24 mouse cellular contexts compared by ENCODE assay signal in genomic region chr15:10823933-10824332, GRCm38 (mm10).
DNase-seq lines count a peak whose midpoint lies in the region; ATAC-seq and TF ChIP-seq lines count a peak whose summit lies in the region.
"Had no signal": no experiment of that assay in that cellular context is flagged by ENCODE, and none has a peak within 500 bp of the region (broad histone marks: within the 10 kb centered on the region; RNA-seq: fewer than 3 reads in every experiment).

No protein-coding gene starts in this region.

- TF ChIP-seq CTCF in forebrain, postnatal 0 days (IDR thresholded peaks at IDR 0.05; ENCODE audit: low read depth) = no peak

- intact Hi-C loops in left cerebral cortex, postnatal 36 days (cut with DNase I) = no loop called here
- intact Hi-C loops in left cerebral cortex, postnatal 10 days (cut with DNase I) = no loop called here

- H3K9me3 ChIP-seq in heart, embryonic 12.5 days (replicated peaks) = peaks cover 4% of the 10 kb centered on the region; the same call in 1 of the 2 replicates
- H3K9me3 ChIP-seq in neural tube, embryonic 12.5 days = no peaks in the 10 kb centered on the region
- no peaks in the 10 kb centered on the region for H3K9me3 ChIP-seq in forebrain, postnatal 0 days (ENCODE audit: low read length)
- H3K9me3 ChIP-seq: embryonic facial prominence, embryonic 15.5 days; limb, embryonic 15.5 days; midbrain, embryonic 15.5 days had no signal

- peaks cover 4% of the 10 kb centered on the region; the same call in 1 of the 2 replicates for H3K4me1 ChIP-seq in heart, embryonic 12.5 days (replicated peaks)
- H3K4me1 ChIP-seq in neural tube, embryonic 12.5 days = peaks cover 7% of the 10 kb centered on the region; the same call in 1 of the 2 replicates
- H3K4me1 ChIP-seq in forebrain, postnatal 0 days (ENCODE audit: insufficient read depth) = no peaks in the 10 kb centered on the region

- H3K27ac ChIP-seq in heart, embryonic 12.5 days (ENCODE audit: poor library complexity, severe bottlenecking) = no peak overlapping the region
- H3K27ac ChIP-seq in neural tube, embryonic 12.5 days = no peak overlapping the region
- H3K27ac ChIP-seq in forebrain, postnatal 0 days (ENCODE audit: low read depth, low read length) = no peak overlapping the region
- H3K27ac ChIP-seq: embryonic facial prominence, embryonic 15.5 days; hindbrain, postnatal 0 days; limb, embryonic 15.5 days; midbrain, embryonic 15.5 days; stomach, postnatal 0 days had no signal

- H3K4me2 ChIP-seq in heart, embryonic 12.5 days = no peak overlapping the region
- no peak overlapping the region for H3K4me2 ChIP-seq in neural tube, embryonic 12.5 days (replicated peaks)
- no peak overlapping the region for H3K4me2 ChIP-seq in forebrain, postnatal 0 days (ENCODE audit: low read depth)
- H3K4me2 ChIP-seq: embryonic facial prominence, embryonic 15.5 days; limb, embryonic 15.5 days; midbrain, embryonic 15.5 days had no signal

- H3K36me3 ChIP-seq in heart, embryonic 12.5 days = no peaks in the 10 kb centered on the region
- H3K36me3 ChIP-seq in neural tube, embryonic 12.5 days = no peaks in the 10 kb centered on the region
- H3K36me3 ChIP-seq in forebrain, postnatal 0 days (ENCODE audit: insufficient read depth) = no peaks in the 10 kb centered on the region
- H3K36me3 ChIP-seq: embryonic facial prominence, embryonic 15.5 days; limb, embryonic 15.5 days; midbrain, embryonic 15.5 days had no signal

- WGBS in heart, embryonic 12.5 days = 73% methylated on average over 5 of the region's 5 CpGs
- WGBS in neural tube, embryonic 12.5 days = 63% methylated on average over 5 of the region's 5 CpGs
- WGBS in forebrain, postnatal 0 days = 81% methylated on average over 5 of the region's 5 CpGs

- peak; percentile 64 for DNase-seq in heart, adult 11 months
- peak; percentile 30 to 37 for DNase-seq in left cerebral cortex, postnatal 36 days (ENCODE audit: low spot score in 2 of 2)
- no peak for DNase-seq in left cerebral cortex, postnatal 10 days (ENCODE audit: extremely low spot score in 1 of 2, low spot score in 2 of 2)
- DNase-seq in ES-CJ7 (ENCODE audit: low read depth, low spot score) = peak; percentile 71
- no peak for DNase-seq in testis, postnatal 10 days (ENCODE audit: low spot score)
- DNase-seq in forebrain, postnatal 0 days = no peak
- DNase-seq: cerebellum, postnatal 25 days; embryo, embryonic 11 days; gastrocnemius, postnatal 10 days; heart, adult 18-20 months; kidney, adult 18-20 months; right cerebral cortex, postnatal 4 days; thymus, postnatal 14 days had no signal

- no peak for ATAC-seq in heart, embryonic 12.5 days (ENCODE audit: insufficient number of reproducible peaks, low FRiP score)
- ATAC-seq in neural tube, embryonic 12.5 days (ENCODE audit: low FRiP score, low read depth) = 0 out of 2 replicates have a peak, but pooled peaks have one; percentile 9
- no peak for ATAC-seq in forebrain, postnatal 0 days
- ATAC-seq: activated CD4-positive, CD25-positive, alpha-beta regulatory T cell, adult 4 months; forebrain, embryonic 16.5 days; hindbrain, postnatal 0 days; lung, postnatal 0 days; midbrain, embryonic 15.5 days had no signal

- H3K4me3 ChIP-seq in heart, embryonic 12.5 days = no peak overlapping the region
- H3K4me3 ChIP-seq in neural tube, embryonic 12.5 days = no peak overlapping the region
- no peak overlapping the region for H3K4me3 ChIP-seq in forebrain, postnatal 0 days (ENCODE audit: low read depth, low read length)
- H3K4me3 ChIP-seq: embryonic facial prominence, embryonic 15.5 days; limb, embryonic 15.5 days; midbrain, embryonic 15.5 days had no signal

- no peaks in the 10 kb centered on the region for H3K27me3 ChIP-seq in heart, embryonic 12.5 days (replicated peaks)
- H3K27me3 ChIP-seq in neural tube, embryonic 12.5 days (replicated peaks) = no peaks in the 10 kb centered on the region
- no peaks in the 10 kb centered on the region for H3K27me3 ChIP-seq in forebrain, postnatal 0 days (ENCODE audit: insufficient read depth, low read length)
- H3K27me3 ChIP-seq: CH12.LX; embryonic facial prominence, embryonic 15.5 days; limb, embryonic 15.5 days; midbrain, embryonic 15.5 days had no signal

- H3K9ac ChIP-seq in heart, embryonic 12.5 days = no peak overlapping the region
- H3K9ac ChIP-seq in neural tube, embryonic 12.5 days = no peak overlapping the region
- H3K9ac ChIP-seq in forebrain, postnatal 0 days = no peak overlapping the region
- H3K9ac ChIP-seq: embryonic facial prominence, embryonic 15.5 days; limb, embryonic 15.5 days; midbrain, embryonic 15.5 days had no signal

Comparison
In these comparisons a context has a peak if more than half of its experiments do, and no peak if none do; other contexts are left out.
1. DNase-seq: peak in heart, adult 11 months (single experiment), left cerebral cortex, postnatal 36 days (2 of 2) and ES-CJ7 (single experiment); none in left cerebral cortex, postnatal 10 days (0 of 2), testis, postnatal 10 days (single experiment) and forebrain, postnatal 0 days (single experiment).